Mouse (Mus musculus): ENCODE data around the gene Ubl3.

- TF ChIP-seq CTCF (IDR thresholded peaks at IDR 0.05; ENCODE audit: insufficient read depth, low read length) (no peak), POLR2A (IDR thresholded peaks at IDR 0.05; ENCODE audit: borderline replicate concordance, extremely low read depth, low read depth, low read length) (no peak; the same call in 1 of the 2 replicates)
Measured at GRCm38 (mm10) chr5:148488891-148489723, 63.5 kb downstream of the Ubl3 start.

All from lung, adult 2 months (tissue).